Mouse (Mus musculus) liver, postnatal 0 days (tissue): ENCODE data around the gene Il15ra.

Source experiments
- CTCF ChIP-seq: sonication (generic); IDR thresholded peaks from 2 replicates; pipeline ENCODE4 v1.5.1; 2016; ENCODE audit warnings: antibody characterized with exemption, low read depth
- EP300 ChIP-seq: IDR thresholded peaks from 2 replicates; pipeline ENCODE4 v1.6.1; 2016; ENCODE audit warnings: antibody characterized with exemption, low read depth, mild to moderate bottlenecking

- TF ChIP-seq CTCF (no peak), EP300 (peak; percentile 33; the same call in 1 of the 2 replicates)
Observed at GRCm38 (mm10) chr2:11708538-11708937, 3.4 kb downstream of the Il15ra start.
